Mouse (Mus musculus): ENCODE data around the gene Tomm34. TPM values are rescaled to one million over a fixed set of nuclear protein-coding genes. Genes with fewer than 3 reads are reported as not detected.

The Tomm34 gene
- polyA plus RNA-seq, 1 experiment from 2014 or later: 52.7 TPM

DNA sequence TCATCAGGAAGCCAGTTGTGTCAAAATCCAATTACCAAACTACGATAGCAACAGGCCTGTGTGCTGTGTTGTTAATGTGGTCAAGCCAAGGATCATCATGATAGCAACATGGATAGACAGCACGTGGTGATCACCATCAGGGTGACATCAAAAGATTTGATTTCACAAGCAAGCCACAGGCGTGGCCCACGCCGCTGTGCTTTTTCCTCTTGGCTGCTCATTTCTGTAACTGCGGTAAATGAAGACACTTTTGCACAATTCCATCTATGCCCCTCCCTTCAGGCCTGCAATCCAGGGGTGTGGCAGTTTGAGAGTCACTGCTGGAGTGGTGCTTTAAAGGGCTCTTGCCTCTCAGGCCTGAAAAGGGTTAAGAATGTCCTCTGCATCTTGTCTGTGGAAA is 30.0 kb downstream of the Tomm34 start:
- no peak overlapping the region for H3K4me3 ChIP-seq
- 82% methylated on average over 6 of the region's 6 CpGs for WGBS
- H3K27ac ChIP-seq (replicated peaks): no peak overlapping the region
- ATAC-seq (ENCODE audit: extremely low read depth, insufficient number of reproducible peaks, low FRiP score, low TSS enrichment): no peak
- H3K9ac ChIP-seq: no peak overlapping the region
- no peaks in the 10 kb centered on the region for H3K9me3 ChIP-seq
- H3K27me3 ChIP-seq (replicated peaks): peaks cover 18% of the 10 kb centered on the region
- H3K36me3 ChIP-seq: no peaks in the 10 kb centered on the region
- H3K4me2 ChIP-seq: no peak overlapping the region
- H3K4me1 ChIP-seq: peaks cover 9% of the 10 kb centered on the region

DNA sequence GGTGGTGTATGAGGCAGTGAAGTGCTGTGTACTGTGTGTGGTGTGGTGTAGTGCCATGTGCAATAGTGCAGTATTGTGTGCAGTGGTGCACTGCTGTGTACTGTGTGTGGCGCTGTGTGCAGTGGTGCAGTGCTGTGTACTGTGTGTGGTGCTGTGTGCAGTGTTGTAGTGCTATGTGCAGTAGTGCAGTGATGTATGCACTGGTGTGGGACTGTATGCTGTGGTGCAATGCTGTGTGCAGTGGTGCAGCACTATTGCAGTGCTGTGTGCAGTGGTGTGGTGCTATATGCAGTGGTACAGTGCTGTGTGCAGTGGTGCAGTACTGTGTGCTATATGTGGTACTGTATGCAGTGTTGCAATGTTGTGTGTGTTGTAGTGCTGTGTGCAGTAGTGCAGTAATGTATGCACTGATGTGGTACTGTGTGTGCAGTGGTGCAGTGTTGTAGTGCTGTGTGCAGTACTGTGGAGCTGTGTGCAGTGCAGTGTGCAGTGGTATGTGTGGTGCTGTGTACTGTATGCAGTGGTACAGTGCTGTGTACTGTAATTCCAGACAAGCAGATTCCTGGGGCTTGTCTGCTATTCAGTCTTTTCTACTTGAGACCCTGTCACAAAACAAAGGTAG is 32.5 kb downstream of the Tomm34 start:
- WGBS: 96% methylated on average over 1 of the region's 1 CpGs

DNA sequence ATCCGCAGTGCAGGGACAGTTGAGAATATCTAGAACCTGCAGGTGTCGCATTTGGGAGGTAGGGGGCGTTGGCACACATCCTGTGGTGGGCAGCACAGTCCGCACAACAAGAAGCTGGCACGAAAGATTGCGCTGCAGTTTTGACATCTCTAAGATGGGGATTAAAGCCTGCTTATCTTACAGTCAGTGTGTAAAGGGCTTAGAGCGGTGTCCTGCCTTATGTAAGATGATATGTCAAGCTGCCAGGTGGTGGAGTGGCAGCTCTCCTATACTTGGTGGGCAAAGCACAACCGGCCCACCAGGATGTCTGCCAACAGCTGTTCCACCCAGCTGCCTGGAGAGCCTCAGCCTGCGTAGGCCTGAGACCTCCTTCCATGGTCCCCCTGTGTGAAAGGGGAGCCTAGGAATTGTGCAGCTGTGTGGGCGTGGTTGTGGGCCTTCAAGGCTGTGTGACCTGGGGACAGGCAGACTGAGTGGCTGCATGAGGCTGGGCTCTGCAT is 34.4 kb downstream of the Tomm34 start:
- peaks cover 9% of the 10 kb centered on the region for H3K4me1 ChIP-seq
- 0 out of 2 replicates have a peak, but pooled peaks cover 2% of the 10 kb centered on the region for H3K27me3 ChIP-seq (replicated peaks)
- no peak for ATAC-seq (ENCODE audit: extremely low read depth, insufficient number of reproducible peaks, low FRiP score, low TSS enrichment)
- 30% methylated on average over 10 of the region's 10 CpGs for WGBS
- 0 out of 2 replicates have a peak overlapping the region, but pooled peaks have one; percentile 25 for H3K9ac ChIP-seq
- 0 out of 2 replicates have a peak, but pooled peaks cover 6% of the 10 kb centered on the region for H3K9me3 ChIP-seq
- peak overlapping the region; percentile 15; the same call in 1 of the 2 replicates for H3K4me2 ChIP-seq
- no peaks in the 10 kb centered on the region; the same call in 1 of the 2 replicates for H3K36me3 ChIP-seq
- no peak overlapping the region for H3K4me3 ChIP-seq
- H3K27ac ChIP-seq (replicated peaks): no peak overlapping the region

More for the DNA sequence above, 32.5 kb downstream of the Tomm34 start:
- H3K4me3 ChIP-seq: no peak overlapping the region
- no peak overlapping the region for H3K9ac ChIP-seq
- no peak overlapping the region for H3K27ac ChIP-seq (replicated peaks)
- H3K9me3 ChIP-seq: no peaks in the 10 kb centered on the region
- ATAC-seq (ENCODE audit: extremely low read depth, insufficient number of reproducible peaks, low FRiP score, low TSS enrichment): no peak; the same call in 1 of the 2 replicates
- no peaks in the 10 kb centered on the region for H3K36me3 ChIP-seq
- H3K4me2 ChIP-seq: no peak overlapping the region
- peaks cover 9% of the 10 kb centered on the region for H3K4me1 ChIP-seq
- peaks cover 6% of the 10 kb centered on the region; the same call in 1 of the 2 replicates for H3K27me3 ChIP-seq (replicated peaks)

GRCm38 (mm10) chr2:164032973-164033372 is 38.0 kb downstream of the Tomm34 start:
- Histone ChIP-seq H3K4me1 (peaks cover 11% of the 10 kb centered on the region), H3K9ac (no peak overlapping the region)

GRCm38 (mm10) chr2:164031147-164031546 is 39.8 kb downstream of the Tomm34 start:
- WGBS: 56% methylated on average over 10 of the region's 10 CpGs
- Histone ChIP-seq H3K36me3 (no peaks in the 10 kb centered on the region; the same call in 1 of the 2 replicates), H3K4me3 (no peak overlapping the region), H3K9me3 (0 out of 2 replicates have a peak, but pooled peaks cover 6% of the 10 kb centered on the region), H3K27ac (replicated peaks) (no peak overlapping the region), H3K27me3 (replicated peaks) (0 out of 2 replicates have a peak, but pooled peaks cover 2% of the 10 kb centered on the region), H3K4me2 (no peak overlapping the region), H3K9ac (no peak overlapping the region), H3K4me1 (peaks cover 10% of the 10 kb centered on the region)
- no peak for ATAC-seq (ENCODE audit: extremely low read depth, insufficient number of reproducible peaks, low FRiP score, low TSS enrichment)

More at GRCm38 (mm10) chr2:164032973-164033372, 38.0 kb downstream of the Tomm34 start:
- ATAC-seq (ENCODE audit: extremely low read depth, insufficient number of reproducible peaks, low FRiP score, low TSS enrichment): no peak
- 83% methylated on average over 3 of the region's 3 CpGs for WGBS
- no peak overlapping the region for H3K4me3 ChIP-seq
- 0 out of 2 replicates have a peak, but pooled peaks cover 6% of the 10 kb centered on the region for H3K9me3 ChIP-seq
- no peak overlapping the region for H3K27ac ChIP-seq (replicated peaks)
- 0 out of 2 replicates have a peak, but pooled peaks cover 2% of the 10 kb centered on the region for H3K27me3 ChIP-seq (replicated peaks)
- no peak overlapping the region for H3K4me2 ChIP-seq
- no peaks in the 10 kb centered on the region; the same call in 1 of the 2 replicates for H3K36me3 ChIP-seq

DNA sequence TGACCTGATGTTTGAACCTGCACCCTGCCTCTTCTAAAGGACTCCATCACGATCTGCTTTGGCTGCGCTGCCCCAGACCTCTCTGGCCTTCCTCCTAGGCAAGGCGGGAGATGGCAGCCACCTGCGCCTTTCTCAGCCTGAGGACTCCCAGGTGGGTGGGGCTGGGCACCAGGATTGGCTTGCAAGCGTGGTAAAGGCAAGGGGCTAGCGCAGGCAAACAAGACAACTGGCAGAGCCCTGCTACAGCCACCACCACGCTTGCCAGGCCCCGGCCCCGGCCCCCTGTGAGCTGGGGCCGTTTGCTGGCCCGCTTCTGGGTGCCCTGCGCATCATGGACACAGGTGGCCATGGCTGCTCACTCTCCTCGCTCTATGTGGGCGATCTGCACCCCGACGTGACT is 45.8 kb downstream of the Tomm34 start, which contains the start of gene Pabpc1l:
Gene Pabpc1l, plus strand, starts transcription at position 301 of the 400 bp plus-strand sequence.
- 0 out of 2 replicates have a peak, but pooled peaks cover 3% of the 10 kb centered on the region for H3K9me3 ChIP-seq
- peaks cover 10% of the 10 kb centered on the region for H3K4me1 ChIP-seq
- no peak within 1 kb of the TSS for H3K4me3 ChIP-seq
- no peak within 1 kb of the TSS for H3K27ac ChIP-seq (replicated peaks)
- no peak within 1 kb of the TSS for H3K4me2 ChIP-seq
- no peak within 1 kb of the TSS for H3K9ac ChIP-seq
- no peaks in the 10 kb centered on the region for H3K27me3 ChIP-seq (replicated peaks)
- peaks cover 1% of the 10 kb centered on the region for H3K36me3 ChIP-seq
- 78% methylated on average over 16 of the region's 16 CpGs for WGBS
- ATAC-seq (ENCODE audit: extremely low read depth, insufficient number of reproducible peaks, low FRiP score, low TSS enrichment): no peak

- no peak for ATAC-seq (ENCODE audit: extremely low read depth, insufficient number of reproducible peaks, low FRiP score, low TSS enrichment)
Observed at GRCm38 (mm10) chr2:164022104-164022503, 48.9 kb downstream of the Tomm34 start.

DNA sequence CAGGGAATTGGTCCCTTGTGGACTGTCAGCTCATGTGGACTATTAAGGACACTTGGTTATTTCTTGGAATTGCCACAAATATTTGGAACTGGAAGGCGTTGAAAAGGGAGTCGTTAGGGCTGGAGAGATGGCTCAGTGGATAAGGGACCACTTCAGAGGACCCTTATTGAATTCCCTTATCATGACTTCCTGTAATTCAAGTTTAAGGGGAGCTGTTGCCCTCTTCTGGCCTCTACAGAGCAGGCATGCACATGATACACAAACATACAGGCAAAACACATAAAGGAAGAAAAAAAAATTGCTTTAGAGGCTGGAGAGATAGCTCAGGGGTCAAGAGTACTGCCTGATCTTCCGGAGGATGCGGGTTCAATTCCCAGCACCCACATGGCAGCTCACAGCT is 51.0 kb downstream of the Tomm34 start:
- no peak overlapping the region for H3K27ac ChIP-seq (replicated peaks)
- 0 out of 2 replicates have a peak, but pooled peaks cover 3% of the 10 kb centered on the region for H3K9me3 ChIP-seq
- WGBS: 70% methylated on average over 4 of the region's 4 CpGs
- no peak overlapping the region for H3K4me2 ChIP-seq
- H3K27me3 ChIP-seq (replicated peaks): no peaks in the 10 kb centered on the region
- H3K4me3 ChIP-seq: no peak overlapping the region
- no peak overlapping the region for H3K9ac ChIP-seq
- no peak for ATAC-seq (ENCODE audit: extremely low read depth, insufficient number of reproducible peaks, low FRiP score, low TSS enrichment)
- no peaks in the 10 kb centered on the region for H3K4me1 ChIP-seq
- peaks cover 53% of the 10 kb centered on the region for H3K36me3 ChIP-seq

More at GRCm38 (mm10) chr2:164022104-164022503, 48.9 kb downstream of the Tomm34 start:
- no peaks in the 10 kb centered on the region for H3K27me3 ChIP-seq (replicated peaks)
- no peaks in the 10 kb centered on the region for H3K4me1 ChIP-seq
- WGBS: 43% methylated on average over 2 of the region's 2 CpGs
- 0 out of 2 replicates have a peak, but pooled peaks cover 3% of the 10 kb centered on the region for H3K9me3 ChIP-seq
- H3K27ac ChIP-seq (replicated peaks): no peak overlapping the region
- H3K36me3 ChIP-seq: peaks cover 32% of the 10 kb centered on the region
- no peak overlapping the region for H3K9ac ChIP-seq
- H3K4me2 ChIP-seq: no peak overlapping the region
- H3K4me3 ChIP-seq: no peak overlapping the region

DNA sequence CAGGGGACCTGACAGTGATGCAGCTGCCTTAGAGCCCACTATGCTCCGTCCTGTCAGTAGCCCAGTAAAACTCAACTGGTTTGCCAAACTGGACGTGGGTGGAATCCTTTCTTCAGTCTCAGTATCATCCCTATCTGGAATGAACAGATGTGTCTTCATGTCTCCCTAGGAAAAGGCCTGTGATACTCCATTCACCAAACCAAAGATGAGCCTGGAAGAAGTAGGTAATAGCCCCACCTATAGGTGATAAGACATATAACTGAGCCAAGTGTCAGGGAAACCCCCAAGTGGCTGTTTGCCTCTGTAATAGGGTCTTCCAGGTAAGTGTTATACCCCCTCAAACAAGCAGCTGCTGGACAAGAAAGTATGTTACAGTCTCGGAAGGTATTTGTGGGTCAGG is 52.1 kb downstream of the Tomm34 start:
- Histone ChIP-seq H3K4me2 (no peak overlapping the region), H3K4me1 (no peaks in the 10 kb centered on the region), H3K27me3 (replicated peaks) (no peaks in the 10 kb centered on the region), H3K27ac (replicated peaks) (no peak overlapping the region), H3K36me3 (peaks cover 64% of the 10 kb centered on the region), H3K9me3 (0 out of 2 replicates have a peak, but pooled peaks cover 3% of the 10 kb centered on the region), H3K9ac (no peak overlapping the region), H3K4me3 (no peak overlapping the region)
- WGBS: 88% methylated on average over 3 of the region's 3 CpGs
- ATAC-seq (ENCODE audit: extremely low read depth, insufficient number of reproducible peaks, low FRiP score, low TSS enrichment): no peak

DNA sequence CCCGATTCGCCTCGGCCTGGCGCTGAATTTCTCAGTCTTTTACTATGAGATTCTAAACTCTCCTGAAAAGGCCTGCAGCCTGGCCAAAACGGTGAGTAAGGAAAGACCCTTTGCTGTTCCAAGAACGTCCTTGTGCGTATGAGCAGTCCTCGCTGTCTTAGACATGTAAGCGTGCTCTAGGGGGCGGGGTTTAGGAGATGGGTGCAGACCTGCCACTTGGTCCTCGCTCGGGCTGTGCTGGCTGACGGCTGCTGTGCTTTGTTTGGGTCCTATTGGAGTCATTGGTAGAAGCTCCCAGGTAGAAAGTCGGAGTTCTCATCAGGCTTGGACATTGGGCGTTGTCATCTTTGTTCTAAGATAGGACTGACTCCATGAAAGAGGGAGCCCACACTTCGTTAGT is 55.7 kb downstream of the Tomm34 start:
- WGBS: 90% methylated on average over 16 of the region's 16 CpGs

GRCm38 (mm10) chr2:164010944-164011343 is 60.0 kb downstream of the Tomm34 start:
- no peaks in the 10 kb centered on the region for H3K9me3 ChIP-seq
- no peak overlapping the region for H3K4me3 ChIP-seq
- ATAC-seq (ENCODE audit: extremely low read depth, insufficient number of reproducible peaks, low FRiP score, low TSS enrichment): no peak
- H3K36me3 ChIP-seq: peaks cover 51% of the 10 kb centered on the region
- no peak overlapping the region for H3K27ac ChIP-seq (replicated peaks)
- peaks cover 33% of the 10 kb centered on the region for H3K4me1 ChIP-seq
- no peak overlapping the region for H3K4me2 ChIP-seq
- 92% methylated on average over 3 of the region's 3 CpGs for WGBS
- H3K27me3 ChIP-seq (replicated peaks): no peaks in the 10 kb centered on the region
- no peak overlapping the region for H3K9ac ChIP-seq

More for the DNA sequence above, 55.7 kb downstream of the Tomm34 start:
- ATAC-seq (ENCODE audit: extremely low read depth, insufficient number of reproducible peaks, low FRiP score, low TSS enrichment): no peak
- H3K9me3 ChIP-seq: no peaks in the 10 kb centered on the region
- no peak overlapping the region for H3K4me3 ChIP-seq
- H3K9ac ChIP-seq: no peak overlapping the region
- no peaks in the 10 kb centered on the region for H3K27me3 ChIP-seq (replicated peaks)
- peaks cover 94% of the 10 kb centered on the region for H3K36me3 ChIP-seq
- peaks cover 5% of the 10 kb centered on the region; the same call in 1 of the 2 replicates for H3K4me1 ChIP-seq
- H3K4me2 ChIP-seq: no peak overlapping the region
- H3K27ac ChIP-seq (replicated peaks): no peak overlapping the region

Measured in heart, embryonic 13.5 days (tissue).